Mouse (Mus musculus): Measurements from ENCODE around the gene Csn3. TPM values are rescaled to one million over a fixed set of nuclear protein-coding genes. Genes with fewer than 3 reads are reported as not detected.

Csn3 gene
- not detected in 3 replicates for total RNA-seq (2017)

- no peak for ATAC-seq (replicated peaks; ENCODE audit: insufficient number of reproducible peaks, low FRiP score, low TSS enrichment, poor library complexity, severe bottlenecking)
These were observed at the start of gene Csn3 for GRCm38 (mm10) chr5:87925372-87925771. Gene Csn3 (plus strand): TSS chr5:87925579.

- no peak for ATAC-seq (replicated peaks; ENCODE audit: insufficient number of reproducible peaks, low FRiP score, low TSS enrichment, poor library complexity, severe bottlenecking)
These were observed 40.6 kb upstream of the Csn3 start, which contains the start of gene Odam for GRCm38 (mm10) chr5:87884729-87885128. Gene Odam (plus strand): TSS chr5:87885029.

- ATAC-seq (replicated peaks; ENCODE audit: insufficient number of reproducible peaks, low FRiP score, low TSS enrichment, poor library complexity, severe bottlenecking): no peak
These were observed 6.2 kb downstream of the Csn3 start for GRCm38 (mm10) chr5:87931603-87932002.

GRCm38 (mm10) chr5:87940752-87941151 lies 15.4 kb downstream of the Csn3 start:
- no peak for ATAC-seq (replicated peaks; ENCODE audit: insufficient number of reproducible peaks, low FRiP score, low TSS enrichment, poor library complexity, severe bottlenecking)

- no peak for ATAC-seq (replicated peaks; ENCODE audit: insufficient number of reproducible peaks, low FRiP score, low TSS enrichment, poor library complexity, severe bottlenecking)
These were observed 17.1 kb downstream of the Csn3 start for GRCm38 (mm10) chr5:87942515-87942914.

GRCm38 (mm10) chr5:87951836-87952235 lies 26.5 kb downstream of the Csn3 start:
- no peak for ATAC-seq (replicated peaks; ENCODE audit: insufficient number of reproducible peaks, low FRiP score, low TSS enrichment, poor library complexity, severe bottlenecking)

GRCm38 (mm10) chr5:87969201-87969600 lies 43.8 kb downstream of the Csn3 start, which contains the start of the genes 2310003L06Rik and Gm28434:
Gene 2310003L06Rik (plus strand): TSS chr5:87969459.
Gene Gm28434 (plus strand): TSS chr5:87969517.
- no peak for ATAC-seq (replicated peaks; ENCODE audit: insufficient number of reproducible peaks, low FRiP score, low TSS enrichment, poor library complexity, severe bottlenecking)

GRCm38 (mm10) chr5:87979139-87979538 lies 53.8 kb downstream of the Csn3 start, which contains the start of gene Cabs1:
Gene Cabs1 (plus strand): TSS chr5:87979439.
- no peak for ATAC-seq (replicated peaks; ENCODE audit: insufficient number of reproducible peaks, low FRiP score, low TSS enrichment, poor library complexity, severe bottlenecking)

Other genes with a start within 250 kb of the Csn3 start
- 0.87 TPM in 1 of 3 replicates, not detected in the others for gene Csn2, start 225.9 kb upstream of the Csn3 start, total RNA-seq (2017)
- not detected in 3 replicates for gene Csn1s2a, start 151.0 kb upstream of the Csn3 start, total RNA-seq (2017)
- gene Csn1s2b, start 117.5 kb upstream of the Csn3 start, total RNA-seq (2017): not detected in 3 replicates
- gene Prr27, start 99.9 kb upstream of the Csn3 start, total RNA-seq (2017): not detected in 3 replicates
- not detected in 3 replicates for gene Odam, start 40.5 kb upstream of the Csn3 start, total RNA-seq (2017)
- not detected in 3 replicates for gene 2310003L06Rik, start 43.9 kb downstream of the Csn3 start, total RNA-seq (2017)
- gene Gm28434, start 43.9 kb downstream of the Csn3 start, total RNA-seq (2017): not detected in 3 replicates
- gene Cabs1, start 53.9 kb downstream of the Csn3 start, total RNA-seq (2017): 0.49 TPM in 1 of 3 replicates, not detected in the others
- not detected in 3 replicates for gene Smr3a, start 77.0 kb downstream of the Csn3 start, total RNA-seq (2017)
- gene Smr2, start 161.0 kb downstream of the Csn3 start, total RNA-seq (2017): not detected in 3 replicates
- gene Gm11116, start 186.0 kb downstream of the Csn3 start, total RNA-seq (2017): not detected in 3 replicates
- not detected in 3 replicates for gene Gm11115, start 228.5 kb downstream of the Csn3 start, total RNA-seq (2017)